Comparison of ENCODE assay signal across 21 mouse cellular contexts in the genomic region with DNA sequence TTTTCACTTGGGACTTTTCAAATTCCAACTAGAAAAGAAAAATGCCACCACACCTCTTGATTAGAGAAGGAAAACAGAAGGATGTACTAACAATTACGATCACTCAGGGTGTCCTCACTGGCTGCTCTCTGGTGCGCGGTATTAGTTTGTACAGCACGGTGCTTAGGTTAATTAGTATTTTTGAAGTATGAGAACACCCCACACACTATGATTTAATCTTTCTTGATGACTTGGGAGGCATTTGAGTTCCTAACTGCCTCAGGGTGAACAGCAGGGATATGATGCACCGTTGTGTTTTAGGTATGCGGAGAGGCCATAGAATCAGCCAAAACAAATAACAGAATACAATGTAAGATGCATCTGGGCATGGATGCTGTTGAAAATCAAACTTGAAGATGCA.
"Had no signal": no experiment of that assay in that cellular context is flagged by ENCODE, and none has a peak within 500 bp of the region (broad histone marks: within the 10 kb centered on the region; RNA-seq: fewer than 3 reads in every experiment).

No protein-coding gene starts in this region.

- H3K9ac ChIP-seq: heart, embryonic 13.5 days; heart, embryonic 15.5 days; hindbrain, embryonic 13.5 days; hindbrain, embryonic 15.5 days; limb, embryonic 13.5 days; limb, embryonic 15.5 days; liver, embryonic 12.5 days; liver, embryonic 14.5 days had no signal

- ATAC-seq: hindbrain, postnatal 0 days; intestine, embryonic 16.5 days; liver, embryonic 12.5 days had no signal

- H3K4me2 ChIP-seq: heart, embryonic 11.5 days; heart, embryonic 13.5 days; heart, embryonic 15.5 days; hindbrain, embryonic 13.5 days; hindbrain, embryonic 15.5 days; limb, embryonic 13.5 days; limb, embryonic 15.5 days; liver, embryonic 12.5 days had no signal

- H3K4me3 ChIP-seq: heart, embryonic 13.5 days; heart, embryonic 15.5 days; hindbrain, embryonic 13.5 days; hindbrain, embryonic 15.5 days; left cerebral cortex, adult 2 months; limb, embryonic 13.5 days; limb, embryonic 15.5 days; liver, embryonic 12.5 days had no signal

- H3K4me1 ChIP-seq: hindbrain, embryonic 13.5 days; hindbrain, embryonic 15.5 days; liver, embryonic 12.5 days had no signal

- H3K36me3 ChIP-seq: liver, embryonic 12.5 days had no signal

- DNase-seq: gastrocnemius, postnatal 14 days; gastrocnemius, postnatal 36 days; heart, adult 18-20 months; heart, postnatal 14 days; kidney, adult 11 months; kidney, adult 2 months; kidney, adult 9 months; kidney, postnatal 10 days; kidney, postnatal 25 days had no signal

- H3K27me3 ChIP-seq: heart, embryonic 13.5 days; heart, embryonic 15.5 days; hindbrain, embryonic 13.5 days; hindbrain, embryonic 15.5 days; limb, embryonic 13.5 days; limb, embryonic 15.5 days; liver, embryonic 12.5 days had no signal

- H3K9me3 ChIP-seq: heart, embryonic 13.5 days; heart, embryonic 15.5 days; hindbrain, embryonic 13.5 days; hindbrain, embryonic 15.5 days; limb, embryonic 13.5 days; limb, embryonic 15.5 days; liver, embryonic 12.5 days had no signal

- H3K27ac ChIP-seq: heart, embryonic 13.5 days; heart, embryonic 15.5 days; hindbrain, embryonic 13.5 days; hindbrain, embryonic 15.5 days; hindbrain, postnatal 0 days; limb, embryonic 13.5 days; limb, embryonic 15.5 days; liver, embryonic 12.5 days; liver, embryonic 14.5 days had no signal
